Mouse (Mus musculus) G1E (cell line): ENCODE results near the gene Prr7. TPM values are rescaled to one million over a fixed set of nuclear protein-coding genes. Genes with fewer than 3 reads are reported as not detected.

Source experiments
- ATAC-seq: 2 replicates; pipeline ENCODE4 v1.8.0; 2016; ENCODE audit warnings: mild to moderate bottlenecking; ENCODE audit not compliant: insufficient number of reproducible peaks, poor library complexity, low FRiP score, severe bottlenecking; ENCODE audit errors: extremely low read depth
- DNase-seq: peaks from one replicate; pipeline ENCODE4 v3.0.0; 2012; ENCODE audit warnings: low spot score
- H3K27me3 ChIP-seq: 2 replicates; pipeline ENCODE4 v1.6.1; 2012; ENCODE audit warnings: mild to moderate bottlenecking, low read length, inconsistent platforms; ENCODE audit not compliant: insufficient read depth
- H3K36me3 ChIP-seq: replicated peaks from 2 replicates; pipeline ENCODE3; 2012; ENCODE audit warnings: mild to moderate bottlenecking, inconsistent platforms
- H3K4me1 ChIP-seq: 2 replicates; pipeline ENCODE4 v1.6.1; 2012; ENCODE audit warnings: low read depth, low read length, inconsistent platforms, mixed read lengths; ENCODE audit not compliant: insufficient read depth
- H3K4me3 ChIP-seq: 2 replicates; pipeline ENCODE4 v1.5.1; 2012; ENCODE audit warnings: low read depth, mild to moderate bottlenecking, inconsistent platforms, low read length, moderate library complexity, mixed read lengths
- H3K9me3 ChIP-seq: replicated peaks from 2 replicates; pipeline ENCODE4 v1.6.1; 2012; ENCODE audit warnings: inconsistent platforms
- CTCF ChIP-seq: IDR thresholded peaks from 2 replicates; pipeline ENCODE4 v1.5.1; 2012; ENCODE audit warnings: low read depth, low read length, inconsistent platforms, mixed read lengths
- GATA1 ChIP-seq: IDR thresholded peaks from 2 replicates; pipeline ENCODE4 v1.6.1; 2012; ENCODE audit warnings: borderline replicate concordance, low read length, inconsistent platforms, mixed read lengths
- GATA2 ChIP-seq: IDR thresholded peaks from 2 replicates; pipeline ENCODE4 v1.6.1; 2012; ENCODE audit warnings: low read depth, low read length, inconsistent platforms, borderline replicate concordance
- POLR2AphosphoS5 ChIP-seq: IDR thresholded peaks from 2 replicates; pipeline ENCODE4 v1.6.1; 2012; ENCODE audit warnings: low read depth, low read length, inconsistent platforms; ENCODE audit not compliant: insufficient replicate concordance
- TAL1 ChIP-seq: conservative IDR thresholded peaks from 2 replicates; pipeline ENCODE4 v1.6.1; 2012; ENCODE audit warnings: low read depth, low read length, inconsistent platforms, mixed read lengths
- polyA plus RNA-seq: library from polyadenylated mRNA; stranded (reverse); fragments of >175 nt; gene quantifications from 2 replicates; pipeline ENCODE4 v1.2.3, GENCODE M21; 2012
- total RNA-seq, 2 experiments: library from RNA; stranded (forward) in 1 of 2; stranded (reverse) in 1 of 2; fragments of 200-1000 nt in 1 of 2; fragments of >200 nt in 1 of 2; fragmentation: Nextera tagmentation in 1 of 2; gene quantifications; 2 replicates each; pipeline ENCODE4 v1.2.3; 2014 to 2017

Prr7 gene
- total and polyA plus RNA-seq, 3 experiments = 0.44 to 1.6 TPM; not detected in 1

DNA sequence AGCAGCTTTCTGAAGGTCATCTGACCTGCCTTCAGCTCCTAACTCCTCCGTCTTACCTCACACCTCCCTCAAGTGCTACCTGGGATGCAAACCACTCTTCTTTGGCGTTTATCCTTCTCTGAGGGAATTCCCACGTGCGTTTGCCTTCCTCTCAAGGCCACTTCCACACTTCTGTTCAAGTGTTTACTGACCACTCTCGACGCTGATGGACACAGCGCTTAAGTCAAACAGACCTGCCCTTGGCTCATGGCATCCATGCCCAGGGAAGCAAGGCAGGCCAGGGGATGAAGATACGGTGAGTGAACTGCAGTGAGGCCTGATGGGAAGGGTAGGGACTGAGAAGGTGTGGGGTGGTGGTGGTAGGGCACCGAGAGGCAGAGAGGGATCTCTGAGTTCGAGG, 36.5 kb downstream of the Prr7 start:
- DNase-seq (no peak), ATAC-seq (no peak)
- TF ChIP-seq POLR2AphosphoS5 (no peak), GATA2 (no peak), GATA1 (no peak), TAL1 (no peak), CTCF (no peak)
- H3K4me3 ChIP-seq = no peak overlapping the region
- H3K4me1 ChIP-seq = peaks cover 2% of the 10 kb centered on the region; the same call in 1 of the 2 replicates
- H3K9me3 ChIP-seq = no peaks in the 10 kb centered on the region
- peaks cover 65% of the 10 kb centered on the region for H3K36me3 ChIP-seq
- H3K27me3 ChIP-seq = peaks cover 4% of the 10 kb centered on the region; the same call in 1 of the 2 replicates

DNA sequence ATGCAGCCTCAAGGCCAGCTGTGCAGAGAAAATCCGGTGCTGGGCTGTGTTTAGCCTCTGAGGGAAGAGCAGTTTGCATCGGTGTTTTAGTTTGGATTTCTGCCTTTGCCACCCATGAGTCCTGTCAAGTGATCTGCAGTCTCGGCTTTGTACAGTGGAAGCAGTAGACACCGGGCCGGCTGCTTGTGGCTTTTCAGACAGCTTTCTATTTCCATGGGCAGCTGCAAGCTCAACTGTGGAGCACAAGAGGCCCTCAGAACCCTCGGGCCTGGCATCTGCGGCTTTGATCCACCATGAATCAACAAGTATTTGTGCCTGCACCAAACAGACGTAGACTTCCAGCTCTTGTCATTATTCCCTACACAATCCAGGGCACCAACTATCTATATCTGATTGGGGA, 38.3 kb downstream of the Prr7 start:
- Histone ChIP-seq H3K9me3 (no peaks in the 10 kb centered on the region), H3K4me1 (peaks cover 4% of the 10 kb centered on the region), H3K36me3 (peaks cover 83% of the 10 kb centered on the region), H3K4me3 (no peak overlapping the region), H3K27me3 (no peaks in the 10 kb centered on the region)
- TF ChIP-seq POLR2AphosphoS5 = no peak
- no peak for TF ChIP-seq TAL1
- TF ChIP-seq CTCF = no peak
- no peak for TF ChIP-seq GATA2
- no peak for TF ChIP-seq GATA1
- DNase-seq (no peak), ATAC-seq (no peak)

- TF ChIP-seq CTCF (no peak), GATA1 (no peak), GATA2 (no peak), POLR2AphosphoS5 (no peak), TAL1 (no peak)
- Histone ChIP-seq H3K9me3 (no peaks in the 10 kb centered on the region), H3K27me3 (no peaks in the 10 kb centered on the region), H3K4me1 (peaks cover 9% of the 10 kb centered on the region), H3K4me3 (no peak overlapping the region), H3K36me3 (peaks cover 89% of the 10 kb centered on the region)
- ATAC-seq (no peak), DNase-seq (no peak)
Observed at GRCm38 (mm10) chr13:55504390-55504789, 40.3 kb downstream of the Prr7 start.

DNA sequence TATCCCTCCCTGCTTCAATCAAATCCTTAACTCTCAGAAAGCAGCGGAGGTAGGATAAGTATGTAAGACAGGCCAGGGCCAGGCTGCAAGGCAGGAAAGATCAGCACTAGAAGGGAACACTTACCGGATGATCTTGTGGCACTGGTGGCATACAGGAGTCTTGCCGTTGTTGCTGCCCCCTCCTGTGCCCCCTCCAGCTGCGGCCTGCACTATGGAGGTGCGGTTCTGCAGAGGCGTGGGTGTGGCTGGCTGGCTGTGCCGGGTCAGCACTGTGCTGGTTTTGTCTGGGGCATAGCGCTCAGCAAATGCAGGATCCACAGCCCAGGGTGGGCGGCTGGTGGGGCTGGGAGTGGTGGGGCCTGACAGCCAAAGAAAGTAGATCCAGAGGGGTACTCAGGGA, 41.7 kb downstream of the Prr7 start:
- TF ChIP-seq GATA2 = no peak
- TF ChIP-seq CTCF = no peak
- no peak for TF ChIP-seq POLR2AphosphoS5
- no peak for TF ChIP-seq GATA1
- no peak for TF ChIP-seq TAL1
- Histone ChIP-seq H3K9me3 (no peaks in the 10 kb centered on the region), H3K4me3 (no peak overlapping the region), H3K36me3 (peaks cover 92% of the 10 kb centered on the region), H3K27me3 (no peaks in the 10 kb centered on the region), H3K4me1 (peaks cover 22% of the 10 kb centered on the region)
- no peak for ATAC-seq
- no peak for DNase-seq

DNA sequence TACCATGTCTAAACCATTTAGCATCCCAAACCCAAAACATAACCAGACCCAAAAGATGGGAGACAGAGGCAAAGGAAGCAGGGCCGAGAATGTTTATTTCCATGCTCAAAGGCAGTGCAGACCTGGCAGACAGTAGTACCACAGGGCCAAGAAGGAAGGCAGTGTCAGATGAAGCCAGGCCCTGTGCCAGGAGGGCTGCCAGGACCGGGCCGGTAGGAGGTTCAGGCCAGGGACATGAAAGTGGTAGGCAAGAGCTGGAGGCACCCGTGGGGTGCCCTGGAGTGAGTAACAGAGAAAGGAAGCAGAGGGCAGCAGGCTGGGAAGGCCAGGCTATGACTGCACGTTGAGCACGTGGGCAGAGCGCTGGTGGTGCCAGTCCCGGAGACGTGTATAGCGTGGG, 42.6 kb downstream of the Prr7 start:
- Histone ChIP-seq H3K36me3 (peaks cover 94% of the 10 kb centered on the region), H3K4me3 (no peak overlapping the region), H3K4me1 (peaks cover 31% of the 10 kb centered on the region), H3K9me3 (no peaks in the 10 kb centered on the region), H3K27me3 (no peaks in the 10 kb centered on the region)
- ATAC-seq (no peak), DNase-seq (no peak)
- TF ChIP-seq GATA1 = no peak
- TF ChIP-seq GATA2 = no peak
- TF ChIP-seq CTCF = no peak
- TF ChIP-seq POLR2AphosphoS5 = no peak
- TF ChIP-seq TAL1 = no peak

DNA sequence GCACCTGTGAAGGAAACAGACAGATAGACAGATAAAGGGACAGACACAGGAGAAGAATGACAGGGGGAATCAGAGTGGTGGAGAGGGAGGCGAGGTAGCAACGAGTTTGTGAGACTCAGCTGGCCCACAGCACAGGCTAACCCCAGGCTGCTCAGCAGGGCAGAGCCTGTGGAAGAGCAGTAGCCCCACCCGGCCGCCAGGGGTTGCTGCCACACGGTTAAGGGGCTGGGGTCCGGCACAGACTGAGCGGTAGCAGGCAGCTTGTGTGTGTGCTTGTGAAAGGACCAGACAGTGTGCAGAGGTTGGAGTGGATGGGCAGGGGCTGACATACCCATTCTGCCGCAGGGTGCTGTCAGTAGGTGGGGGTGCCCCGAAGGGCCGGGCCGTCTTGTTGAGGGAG, 43.8 kb downstream of the Prr7 start:
- no peaks in the 10 kb centered on the region for H3K27me3 ChIP-seq
- H3K36me3 ChIP-seq = peaks cover 85% of the 10 kb centered on the region
- peaks cover 43% of the 10 kb centered on the region for H3K4me1 ChIP-seq
- no peaks in the 10 kb centered on the region for H3K9me3 ChIP-seq
- H3K4me3 ChIP-seq = no peak overlapping the region
- ATAC-seq (no peak), DNase-seq (no peak)
- TF ChIP-seq GATA2 = no peak

GRCm38 (mm10) chr13:55508531-55508930, 44.5 kb downstream of the Prr7 start:
- TF ChIP-seq GATA1 = no peak
- H3K36me3 ChIP-seq = peaks cover 79% of the 10 kb centered on the region
- H3K4me1 ChIP-seq = peaks cover 49% of the 10 kb centered on the region
- no peaks in the 10 kb centered on the region for H3K9me3 ChIP-seq
- no peaks in the 10 kb centered on the region for H3K27me3 ChIP-seq
- H3K4me3 ChIP-seq = no peak overlapping the region
- ATAC-seq (no peak), DNase-seq (no peak)
